In genomic region chr14:61597968-61598367, GRCm38 (mm10) we compare ENCODE assay signal across 8 mouse cellular contexts. TPM values are rescaled to one million over a fixed set of nuclear protein-coding genes. Genes with fewer than 3 reads are reported as not detected.
DNase-seq lines count a peak whose midpoint lies in the region; ATAC-seq and TF ChIP-seq lines count a peak whose summit lies in the region.

Trim13 (plus strand) TSS chr14:61598247.

- WGBS in cerebellum, adult 2 months: 78% methylated on average over 5 of the region's 5 CpGs
- 54% methylated on average over 5 of the region's 5 CpGs for WGBS in neural tube, embryonic 11.5 days
- WGBS in intestine, embryonic 16.5 days: 50% methylated on average over 5 of the region's 5 CpGs
- 52% methylated on average over 5 of the region's 5 CpGs for WGBS in midbrain, embryonic 11.5 days

- no peaks in the 10 kb centered on the region for H3K9me3 ChIP-seq in neural tube, embryonic 11.5 days (ENCODE audit: control insufficient read depth, low read length)
- no peaks in the 10 kb centered on the region for H3K9me3 ChIP-seq in intestine, embryonic 16.5 days (ENCODE audit: control insufficient read depth, low read length)
- no peaks in the 10 kb centered on the region for H3K9me3 ChIP-seq in midbrain, embryonic 11.5 days (ENCODE audit: control insufficient read depth, low read length)

- TF ChIP-seq POLR2A in cerebellum, adult 2 months (IDR thresholded peaks at IDR 0.05; ENCODE audit: borderline replicate concordance, insufficient read depth, low read length): no peak

- no peak within 1 kb of the TSS for H3K27ac ChIP-seq in cerebellum, adult 2 months (ENCODE audit: insufficient read depth, low read length)
- no peak within 1 kb of the TSS for H3K27ac ChIP-seq in neural tube, embryonic 11.5 days (ENCODE audit: low read depth, low read length)
- H3K27ac ChIP-seq in intestine, embryonic 16.5 days (ENCODE audit: low read length): no peak within 1 kb of the TSS
- H3K27ac ChIP-seq in midbrain, embryonic 11.5 days (ENCODE audit: low read depth, low read length): no peak within 1 kb of the TSS

- H3K4me3 ChIP-seq in cerebellum, adult 2 months (replicated peaks; ENCODE audit: insufficient read depth, low read depth, low read length): peak within 1 kb of the TSS; percentile 86
- peak within 1 kb of the TSS; percentile 50 for H3K4me3 ChIP-seq in neural tube, embryonic 11.5 days (ENCODE audit: low read depth, low read length)
- peak within 1 kb of the TSS; percentile 87 for H3K4me3 ChIP-seq in intestine, embryonic 16.5 days (ENCODE audit: low read length)
- peak within 1 kb of the TSS; percentile 67 for H3K4me3 ChIP-seq in midbrain, embryonic 11.5 days (ENCODE audit: low read depth, low read length)

- no peaks in the 10 kb centered on the region for H3K27me3 ChIP-seq in cerebellum, adult 2 months (ENCODE audit: control insufficient read depth, insufficient read depth, low read length)
- no peaks in the 10 kb centered on the region for H3K27me3 ChIP-seq in neural tube, embryonic 11.5 days (ENCODE audit: control insufficient read depth, insufficient read depth, low read length)
- no peaks in the 10 kb centered on the region for H3K27me3 ChIP-seq in intestine, embryonic 16.5 days (replicated peaks; ENCODE audit: control insufficient read depth, insufficient read depth, low read length)
- no peaks in the 10 kb centered on the region for H3K27me3 ChIP-seq in midbrain, embryonic 11.5 days (ENCODE audit: control insufficient read depth, insufficient read depth, low read length)

- ATAC-seq in neural tube, embryonic 11.5 days (ENCODE audit: insufficient read depth, low FRiP score, low TSS enrichment): no peak
- ATAC-seq in intestine, embryonic 16.5 days: no peak
- ATAC-seq in midbrain, embryonic 11.5 days (ENCODE audit: low FRiP score): no peak

- peaks cover 3% of the 10 kb centered on the region for H3K4me1 ChIP-seq in cerebellum, adult 2 months (ENCODE audit: control insufficient read depth, insufficient read depth, low read length)
- peaks cover 7% of the 10 kb centered on the region; the same call in 1 of the 2 replicates for H3K4me1 ChIP-seq in neural tube, embryonic 11.5 days (ENCODE audit: control insufficient read depth, insufficient read depth, low read length)
- H3K4me1 ChIP-seq in intestine, embryonic 16.5 days (ENCODE audit: control insufficient read depth, insufficient read depth, low read length): 0 out of 2 replicates have a peak, but pooled peaks cover 5% of the 10 kb centered on the region
- peaks cover 3% of the 10 kb centered on the region; the same call in 1 of the 2 replicates for H3K4me1 ChIP-seq in midbrain, embryonic 11.5 days (ENCODE audit: control insufficient read depth, insufficient read depth, low read length)

- H3K4me2 ChIP-seq in neural tube, embryonic 11.5 days (ENCODE audit: low read depth): peak within 1 kb of the TSS; percentile 52
- peak within 1 kb of the TSS; percentile 62 for H3K4me2 ChIP-seq in intestine, embryonic 16.5 days (ENCODE audit: low read depth, low read length)
- H3K4me2 ChIP-seq in midbrain, embryonic 11.5 days: peak within 1 kb of the TSS; percentile 53

- no peak for TF ChIP-seq CTCF in cerebellum, adult 2 months (IDR thresholded peaks at IDR 0.05; ENCODE audit: borderline replicate concordance, insufficient read depth, low read depth, low read length)

- no peaks in the 10 kb centered on the region for H3K36me3 ChIP-seq in neural tube, embryonic 11.5 days (ENCODE audit: control insufficient read depth, insufficient read depth, low read length)
- H3K36me3 ChIP-seq in intestine, embryonic 16.5 days (ENCODE audit: control insufficient read depth, insufficient read depth, low read length): no peaks in the 10 kb centered on the region
- no peaks in the 10 kb centered on the region for H3K36me3 ChIP-seq in midbrain, embryonic 11.5 days (ENCODE audit: control insufficient read depth, insufficient read depth, low read length)

- DNase-seq in cerebellum, adult 2 months: no peak
- DNase-seq in cerebellum, postnatal 4 days (ENCODE audit: low spot score in 2 of 2): no peak
- DNase-seq in neural tube, embryonic 11.5 days (ENCODE audit: low spot score): no peak
- DNase-seq in neural tube, embryonic 10.5 days (ENCODE audit: extremely low spot score, low spot score): no peak
- no peak for DNase-seq in midbrain, embryonic 11.5 days (ENCODE audit: low spot score, missing footprints)
- DNase-seq in embryo, embryonic 10 days (ENCODE audit: low spot score): no peak
- DNase-seq in adrenal gland, adult 18-20 months (ENCODE audit: low spot score in 2 of 2): no peak

- no peak within 1 kb of the TSS for H3K9ac ChIP-seq in neural tube, embryonic 11.5 days (ENCODE audit: low read length)
- peak within 1 kb of the TSS; percentile 84 for H3K9ac ChIP-seq in intestine, embryonic 16.5 days (ENCODE audit: low read depth, low read length)
- H3K9ac ChIP-seq in midbrain, embryonic 11.5 days (ENCODE audit: low read length): no peak within 1 kb of the TSS

RNA-seq across cellular contexts. Expression of gene Trim13, which starts in this region (rescaled TPM):
- polyA plus RNA-seq in cerebellum, adult 2 months (2012; rRNA removed): 14.6 and 16.7 TPM in 2 replicates
- polyA plus RNA-seq in neural tube, embryonic 11.5 days (2014; fragmentation: Nextera tagmentation; extraction: Ambion mirVana): 29.7 and 29.9 TPM in 2 replicates
- 8.6 and 10.1 TPM in 2 replicates for polyA plus RNA-seq in intestine, embryonic 16.5 days (2015; fragmentation: Nextera tagmentation; extraction: Ambion mirVana)
- 28.7 and 30.6 TPM in 2 replicates for polyA plus RNA-seq in midbrain, embryonic 11.5 days (2014; fragmentation: Nextera tagmentation; extraction: Ambion mirVana)
- 1 to 10 TPM; 8.8 to 10.0 TPM for total RNA-seq in adrenal gland, adult 18-20 months (2021)
